Mouse (Mus musculus): Measurements from ENCODE around the gene Hunk. TPM values are rescaled to one million over a fixed set of nuclear protein-coding genes. Genes with fewer than 3 reads are reported as not detected.

The Hunk gene
- polyA plus RNA-seq, 1 experiment from 2014 or later = 4.7 TPM

- Histone ChIP-seq H3K4me2 (ENCODE audit: low read length) (no peak overlapping the region), H3K9me3 (ENCODE audit: control insufficient read depth, low read length) (no peaks in the 10 kb centered on the region), H3K36me3 (ENCODE audit: control insufficient read depth, insufficient read depth, low read length) (peaks cover 12% of the 10 kb centered on the region), H3K4me1 (ENCODE audit: control insufficient read depth, insufficient read depth, low read depth, low read length) (0 out of 2 replicates have a peak, but pooled peaks cover 2% of the 10 kb centered on the region), H3K4me3 (ENCODE audit: low read length) (no peak overlapping the region), H3K9ac (ENCODE audit: low read depth, low read length) (no peak overlapping the region), H3K27ac (ENCODE audit: low read depth, low read length) (no peak overlapping the region), H3K27me3 (replicated peaks; ENCODE audit: control insufficient read depth, insufficient read depth, low read length) (no peaks in the 10 kb centered on the region)
- no peak for ATAC-seq
- 94% methylated on average over 5 of the region's 5 CpGs for WGBS
Observed at GRCm38 (mm10) chr16:90465154-90465553, 79.3 kb downstream of the Hunk start.

- WGBS = 88% methylated on average over 5 of the region's 5 CpGs
- Histone ChIP-seq H3K9ac (ENCODE audit: low read depth, low read length) (no peak overlapping the region), H3K4me1 (ENCODE audit: control insufficient read depth, insufficient read depth, low read depth, low read length) (no peaks in the 10 kb centered on the region), H3K36me3 (ENCODE audit: control insufficient read depth, insufficient read depth, low read length) (peaks cover 14% of the 10 kb centered on the region), H3K27me3 (replicated peaks; ENCODE audit: control insufficient read depth, insufficient read depth, low read length) (no peaks in the 10 kb centered on the region), H3K9me3 (ENCODE audit: control insufficient read depth, low read length) (no peaks in the 10 kb centered on the region), H3K4me3 (ENCODE audit: low read length) (no peak overlapping the region), H3K27ac (ENCODE audit: low read depth, low read length) (no peak overlapping the region), H3K4me2 (ENCODE audit: low read length) (no peak overlapping the region)
- ATAC-seq = no peak
Observed at GRCm38 (mm10) chr16:90468286-90468685, 82.5 kb downstream of the Hunk start.

- no peak for ATAC-seq
- Histone ChIP-seq H3K9ac (ENCODE audit: low read depth, low read length) (no peak overlapping the region), H3K9me3 (ENCODE audit: control insufficient read depth, low read length) (no peaks in the 10 kb centered on the region), H3K27me3 (replicated peaks; ENCODE audit: control insufficient read depth, insufficient read depth, low read length) (no peaks in the 10 kb centered on the region), H3K4me3 (ENCODE audit: low read length) (no peak overlapping the region), H3K4me2 (ENCODE audit: low read length) (no peak overlapping the region), H3K27ac (ENCODE audit: low read depth, low read length) (no peak overlapping the region), H3K36me3 (ENCODE audit: control insufficient read depth, insufficient read depth, low read length) (peaks cover 29% of the 10 kb centered on the region), H3K4me1 (ENCODE audit: control insufficient read depth, insufficient read depth, low read depth, low read length) (no peaks in the 10 kb centered on the region)
- WGBS = 91% methylated on average over 16 of the region's 16 CpGs
Observed at GRCm38 (mm10) chr16:90475701-90476229, 90.0 kb downstream of the Hunk start.

- Histone ChIP-seq H3K4me3 (ENCODE audit: low read length) (no peak overlapping the region), H3K27me3 (replicated peaks; ENCODE audit: control insufficient read depth, insufficient read depth, low read length) (no peaks in the 10 kb centered on the region), H3K4me1 (ENCODE audit: control insufficient read depth, insufficient read depth, low read depth, low read length) (no peaks in the 10 kb centered on the region), H3K4me2 (ENCODE audit: low read length) (no peak overlapping the region), H3K27ac (ENCODE audit: low read depth, low read length) (no peak overlapping the region), H3K9me3 (ENCODE audit: control insufficient read depth, low read length) (no peaks in the 10 kb centered on the region), H3K9ac (ENCODE audit: low read depth, low read length) (no peak overlapping the region), H3K36me3 (ENCODE audit: control insufficient read depth, insufficient read depth, low read length) (peaks cover 16% of the 10 kb centered on the region)
- no peak for ATAC-seq
- 93% methylated on average over 5 of the region's 5 CpGs for WGBS
Observed at GRCm38 (mm10) chr16:90481612-90482011, 95.8 kb downstream of the Hunk start.

- no peak overlapping the region for H3K9ac ChIP-seq (ENCODE audit: low read depth, low read length)
- H3K4me2 ChIP-seq (ENCODE audit: low read length) = no peak overlapping the region
- ATAC-seq = no peak
- no peak overlapping the region for H3K4me3 ChIP-seq (ENCODE audit: low read length)
- H3K36me3 ChIP-seq (ENCODE audit: control insufficient read depth, insufficient read depth, low read length) = peaks cover 8% of the 10 kb centered on the region; the same call in 1 of the 2 replicates
- H3K9me3 ChIP-seq (ENCODE audit: control insufficient read depth, low read length) = no peaks in the 10 kb centered on the region
- WGBS = 71% methylated on average over 6 of the region's 6 CpGs
- H3K27ac ChIP-seq (ENCODE audit: low read depth, low read length) = no peak overlapping the region
- H3K4me1 ChIP-seq (ENCODE audit: control insufficient read depth, insufficient read depth, low read depth, low read length) = no peaks in the 10 kb centered on the region
- no peaks in the 10 kb centered on the region for H3K27me3 ChIP-seq (replicated peaks; ENCODE audit: control insufficient read depth, insufficient read depth, low read length)
Observed at GRCm38 (mm10) chr16:90483341-90483740, 97.5 kb downstream of the Hunk start.

- H3K9ac ChIP-seq (ENCODE audit: low read depth, low read length) = no peak overlapping the region
- no peaks in the 10 kb centered on the region for H3K9me3 ChIP-seq (ENCODE audit: control insufficient read depth, low read length)
- peak overlapping the region; percentile 32; the same call in 1 of the 2 replicates for H3K27ac ChIP-seq (ENCODE audit: low read depth, low read length)
- H3K4me3 ChIP-seq (ENCODE audit: low read length) = no peak overlapping the region
- 0 out of 2 replicates have a peak, but pooled peaks cover 4% of the 10 kb centered on the region for H3K36me3 ChIP-seq (ENCODE audit: control insufficient read depth, insufficient read depth, low read length)
- 70% methylated on average over 7 of the region's 7 CpGs for WGBS
- no peak for ATAC-seq
- H3K27me3 ChIP-seq (replicated peaks; ENCODE audit: control insufficient read depth, insufficient read depth, low read length) = no peaks in the 10 kb centered on the region
- H3K4me1 ChIP-seq (ENCODE audit: control insufficient read depth, insufficient read depth, low read depth, low read length) = no peaks in the 10 kb centered on the region
- no peak overlapping the region for H3K4me2 ChIP-seq (ENCODE audit: low read length)
Observed at GRCm38 (mm10) chr16:90485125-90485524, 99.3 kb downstream of the Hunk start.

GRCm38 (mm10) chr16:90485599-90485998 is 99.8 kb downstream of the Hunk start:
- ATAC-seq = no peak
- Histone ChIP-seq H3K4me1 (ENCODE audit: control insufficient read depth, insufficient read depth, low read depth, low read length) (no peaks in the 10 kb centered on the region), H3K36me3 (ENCODE audit: control insufficient read depth, insufficient read depth, low read length) (0 out of 2 replicates have a peak, but pooled peaks cover 4% of the 10 kb centered on the region), H3K27ac (ENCODE audit: low read depth, low read length) (peak overlapping the region; percentile 32; the same call in 1 of the 2 replicates), H3K9me3 (ENCODE audit: control insufficient read depth, low read length) (no peaks in the 10 kb centered on the region), H3K4me2 (ENCODE audit: low read length) (no peak overlapping the region), H3K27me3 (replicated peaks; ENCODE audit: control insufficient read depth, insufficient read depth, low read length) (no peaks in the 10 kb centered on the region), H3K9ac (ENCODE audit: low read depth, low read length) (no peak overlapping the region), H3K4me3 (ENCODE audit: low read length) (no peak overlapping the region)
- 80% methylated on average over 4 of the region's 4 CpGs for WGBS

- no peaks in the 10 kb centered on the region for H3K27me3 ChIP-seq (replicated peaks; ENCODE audit: control insufficient read depth, insufficient read depth, low read length)
- WGBS = 82% methylated on average over 4 of the region's 4 CpGs
- no peak overlapping the region for H3K4me2 ChIP-seq (ENCODE audit: low read length)
- 0 out of 2 replicates have a peak, but pooled peaks cover 4% of the 10 kb centered on the region for H3K36me3 ChIP-seq (ENCODE audit: control insufficient read depth, insufficient read depth, low read length)
- H3K4me3 ChIP-seq (ENCODE audit: low read length) = no peak overlapping the region
- ATAC-seq = no peak
- H3K9ac ChIP-seq (ENCODE audit: low read depth, low read length) = no peak overlapping the region
- H3K9me3 ChIP-seq (ENCODE audit: control insufficient read depth, low read length) = no peaks in the 10 kb centered on the region
- peaks cover 8% of the 10 kb centered on the region for H3K4me1 ChIP-seq (ENCODE audit: control insufficient read depth, insufficient read depth, low read depth, low read length)
- no peak overlapping the region for H3K27ac ChIP-seq (ENCODE audit: low read depth, low read length)
Observed at GRCm38 (mm10) chr16:90490066-90490465, 104.3 kb downstream of the Hunk start.

GRCm38 (mm10) chr16:90491898-90492499 is 106.2 kb downstream of the Hunk start:
- Histone ChIP-seq H3K9ac (ENCODE audit: low read depth, low read length) (no peak overlapping the region), H3K27ac (ENCODE audit: low read depth, low read length) (no peak overlapping the region), H3K4me3 (ENCODE audit: low read length) (no peak overlapping the region), H3K36me3 (ENCODE audit: control insufficient read depth, insufficient read depth, low read length) (peaks cover 7% of the 10 kb centered on the region; the same call in 1 of the 2 replicates), H3K4me2 (ENCODE audit: low read length) (no peak overlapping the region), H3K4me1 (ENCODE audit: control insufficient read depth, insufficient read depth, low read depth, low read length) (peaks cover 8% of the 10 kb centered on the region), H3K9me3 (ENCODE audit: control insufficient read depth, low read length) (no peaks in the 10 kb centered on the region), H3K27me3 (replicated peaks; ENCODE audit: control insufficient read depth, insufficient read depth, low read length) (no peaks in the 10 kb centered on the region)
- 38% methylated on average over 5 of the region's 5 CpGs for WGBS
- ATAC-seq = peak; percentile 21; the same call in 1 of the 2 replicates

Measured in hindbrain, embryonic 16.5 days (tissue).